Mouse (Mus musculus): ENCODE data around the gene Mrpl50.

DNA sequence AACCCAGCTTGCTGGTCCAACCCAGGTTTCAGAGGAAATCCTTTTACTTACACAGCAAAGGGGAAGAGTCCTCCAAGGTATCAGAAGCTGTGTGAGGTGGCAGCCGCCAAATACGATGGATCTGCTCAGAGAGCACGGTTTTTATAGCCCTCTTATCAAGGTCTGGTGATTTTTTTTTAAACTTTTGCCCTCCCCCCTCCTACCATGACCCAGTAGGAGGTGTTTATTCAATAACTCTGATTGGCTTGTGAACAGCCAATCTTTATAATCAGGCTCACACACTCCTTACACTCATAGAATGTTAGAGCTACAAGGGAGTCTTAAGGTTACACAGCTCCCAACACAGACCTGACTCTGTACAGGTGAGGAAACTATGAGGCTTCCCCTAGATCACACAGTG lies 28.5 kb upstream of the Mrpl50 start, which contains the start of gene Aldob:
- TF ChIP-seq E2F4 (IDR thresholded peaks at IDR 0.05; ENCODE audit: borderline replicate concordance, low read depth, low read length) (no peak), ZMIZ1 (IDR thresholded peaks at IDR 0.05; ENCODE audit: low read depth, low read length) (no peak), CTCF (IDR thresholded peaks at IDR 0.05 in 2 of 3, conservative IDR thresholded peaks at IDR 0.05 in 1 of 3; ENCODE audit: control insufficient read depth in 1 of 3, insufficient read depth in 1 of 3, low read depth in 2 of 3, low read length in 3 of 3, poor library complexity in 1 of 3, severe bottlenecking in 1 of 3) (no peak), POLR2A (IDR thresholded peaks at IDR 0.05; ENCODE audit: control insufficient read depth in 1 of 2, insufficient read depth in 1 of 2, low read depth in 1 of 2, low read length in 2 of 2, poor library complexity in 1 of 2) (no peak), EP300 (IDR thresholded peaks at IDR 0.05; ENCODE audit: low read depth in 1 of 2, low read length in 2 of 2) (no peak), MAX (IDR thresholded peaks at IDR 0.05; ENCODE audit: low read length) (no peak), NELFE (IDR thresholded peaks at IDR 0.05; ENCODE audit: low read depth, low read length) (no peak), RAD21 (IDR thresholded peaks at IDR 0.05; ENCODE audit: low read depth, low read length) (no peak)

Measured in MEL (cell line).